Mouse (Mus musculus): ENCODE measurements around the gene Cnfn.
"Not testable (repeated sequence)": the region's sequence is repeated elsewhere in the genome, so short reads cannot be mapped to it uniquely, and the experiment has no call there.

Cnfn gene

DNA sequence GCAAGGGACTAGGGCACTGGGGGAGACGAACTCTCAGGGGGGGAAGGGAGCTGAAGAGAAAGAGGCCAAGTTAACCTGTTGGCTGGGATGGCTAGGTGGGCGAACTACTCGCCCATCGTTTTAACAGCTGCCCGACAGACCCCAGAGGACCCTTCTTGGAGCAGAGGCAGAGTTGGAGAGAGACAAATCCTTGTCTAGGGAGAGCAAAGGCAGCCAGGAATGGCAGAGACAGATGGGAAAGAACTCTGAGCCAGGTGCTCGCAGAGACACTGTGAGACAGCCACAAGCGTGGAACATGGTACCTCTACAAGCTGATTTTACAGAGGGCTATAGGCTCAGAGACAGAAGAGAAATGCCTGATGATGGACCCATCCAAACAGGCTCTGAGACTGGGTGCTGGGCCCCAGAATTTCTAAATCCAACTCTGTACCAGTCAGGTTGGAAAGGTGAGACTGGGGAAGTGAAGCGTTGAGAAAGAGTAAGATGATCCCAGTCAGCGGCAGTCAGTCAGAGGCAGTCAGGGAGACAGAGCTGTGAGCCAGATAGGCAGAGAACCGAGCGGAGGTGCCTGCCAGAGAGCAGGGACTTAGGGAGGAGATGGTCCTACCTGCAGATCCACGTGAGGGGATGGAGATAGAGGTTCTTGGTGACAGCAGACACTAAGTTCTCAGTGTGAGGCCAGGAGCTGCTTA, at the start of gene Cnfn:
TSS of gene Cnfn (minus strand) at position 667 of the 692 bp plus-strand sequence.
- DNase-seq (ENCODE audit: low spot score), result no peak

- no peak for DNase-seq (ENCODE audit: low spot score)
These were observed 48.1 kb upstream of the Cnfn start for GRCm38 (mm10) chr7:25417597-25417996.

DNA sequence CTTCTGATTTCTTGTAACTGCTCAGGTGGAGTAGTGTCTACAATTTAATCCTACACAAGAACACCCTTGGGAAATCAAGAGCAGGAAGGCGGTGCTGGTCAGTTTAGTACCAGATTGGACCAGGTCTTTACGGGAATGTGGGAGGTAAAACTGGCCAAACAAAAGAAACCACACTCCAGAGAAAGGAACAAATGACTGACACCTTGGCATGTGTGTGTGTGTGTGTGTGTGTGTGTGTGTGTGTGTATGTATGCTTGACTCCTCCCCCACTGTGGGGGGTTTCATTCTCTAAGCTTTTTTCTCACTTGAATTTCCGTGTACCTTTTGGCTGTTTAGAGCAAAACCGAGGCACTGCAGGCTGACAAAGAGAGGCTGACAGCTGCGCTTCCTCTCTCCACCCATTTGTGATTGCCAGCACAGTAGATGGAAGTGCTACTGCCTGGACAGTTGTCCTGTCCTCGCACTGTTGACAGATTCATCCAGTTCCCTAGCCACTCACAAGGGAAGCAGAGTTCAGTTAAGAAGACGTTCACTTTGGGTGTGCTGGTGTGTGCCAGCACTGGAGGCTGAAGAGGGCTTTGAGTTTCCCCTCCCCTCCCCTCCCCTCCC, 43.4 kb upstream of the Cnfn start, which contains the start of gene Cxcl17:
TSS of gene Cxcl17 (minus strand) at position 54 of the 609 bp plus-strand sequence.
- DNase-seq (ENCODE audit: low spot score), result no peak

GRCm38 (mm10) chr7:25411861-25412260, 42.3 kb upstream of the Cnfn start:
- no peak for DNase-seq (ENCODE audit: low spot score)

DNA sequence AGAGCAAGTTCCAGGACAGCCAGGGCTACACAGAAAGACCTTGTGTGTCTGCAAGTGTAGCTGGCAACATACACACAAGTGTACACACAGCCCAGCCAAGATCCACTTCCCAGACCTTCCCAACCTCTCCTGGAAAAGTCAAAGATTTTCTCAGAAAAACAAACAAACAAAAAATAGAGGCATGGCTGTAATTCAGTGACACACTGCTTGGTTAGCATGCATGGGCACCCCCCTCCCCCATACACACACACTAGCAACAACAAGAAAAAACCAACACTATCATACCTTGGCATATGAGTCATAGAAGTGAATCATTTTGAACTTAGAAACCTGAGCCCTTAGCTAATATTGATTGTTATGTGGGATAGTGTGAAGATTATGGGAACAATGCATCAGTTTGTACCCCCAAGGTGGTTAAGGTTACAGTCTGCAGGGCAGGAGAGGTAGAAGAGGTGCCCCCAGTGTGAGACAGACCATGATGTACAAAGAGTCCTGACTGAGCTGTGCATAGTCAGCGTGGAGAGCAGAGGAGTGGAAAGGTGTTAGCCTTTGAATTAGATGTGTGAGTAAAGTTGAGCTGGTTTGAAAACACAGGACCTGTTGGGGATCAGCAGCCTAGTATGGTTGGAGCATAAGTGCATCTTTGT, 41.6 kb upstream of the Cnfn start:
- no peak for DNase-seq (ENCODE audit: low spot score)

GRCm38 (mm10) chr7:25409114-25409760, 39.7 kb upstream of the Cnfn start:
- DNase-seq (ENCODE audit: low spot score), result no peak

- DNase-seq (ENCODE audit: low spot score), result no peak
These were observed 36.9 kb upstream of the Cnfn start for GRCm38 (mm10) chr7:25406468-25406867.

- no peak for DNase-seq (ENCODE audit: low spot score)
These were observed 33.2 kb upstream of the Cnfn start for GRCm38 (mm10) chr7:25402671-25403101.

DNA sequence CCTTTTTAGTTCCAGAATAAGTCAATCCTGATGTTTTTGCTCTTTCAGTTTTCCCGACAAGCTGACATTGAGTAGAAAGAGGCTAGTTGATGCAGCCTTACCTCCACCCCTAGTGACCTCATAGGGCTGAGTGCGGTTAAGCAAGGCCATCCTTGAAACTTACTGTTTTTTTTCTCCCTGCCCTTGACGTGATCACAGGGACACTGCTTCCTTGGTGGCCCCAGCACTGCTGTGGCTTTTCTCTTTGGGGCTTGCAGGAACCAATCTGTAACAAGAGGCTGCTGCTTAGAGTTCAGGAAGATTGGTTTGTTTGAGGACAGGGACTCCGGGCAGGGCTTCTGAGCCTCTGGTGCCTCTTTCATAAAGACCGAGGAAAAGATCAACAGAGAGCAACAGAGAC, 32.5 kb upstream of the Cnfn start:
- no peak for DNase-seq (ENCODE audit: low spot score)

GRCm38 (mm10) chr7:25401551-25401950, 32.0 kb upstream of the Cnfn start:
- no peak for DNase-seq (ENCODE audit: low spot score)

DNA sequence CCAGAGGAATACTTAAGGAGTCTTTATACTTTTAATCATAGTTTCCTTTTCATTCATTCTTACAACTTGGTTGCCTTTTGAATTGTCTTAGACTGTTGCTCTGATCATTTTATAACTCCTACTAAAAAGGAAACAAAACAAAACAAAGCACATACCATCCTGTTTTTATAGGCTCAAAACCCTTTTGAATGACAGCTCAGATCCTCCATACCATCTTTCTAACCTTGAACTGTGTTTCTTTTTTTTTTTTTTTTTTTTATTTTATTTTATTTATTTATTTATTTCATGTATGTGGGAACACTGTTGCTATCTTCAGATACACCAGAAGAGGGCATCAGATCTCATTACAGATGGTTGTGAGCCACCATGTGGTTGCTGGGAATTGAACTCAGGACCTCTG, 29.5 kb upstream of the Cnfn start:
- not testable (repeated sequence) for DNase-seq (ENCODE audit: low spot score)

GRCm38 (mm10) chr7:25398610-25399009, 29.1 kb upstream of the Cnfn start, which contains the start of gene Lipe:
Gene Lipe (minus strand): TSS chr7:25398710.
- DNase-seq (ENCODE audit: low spot score), result no peak

DNA sequence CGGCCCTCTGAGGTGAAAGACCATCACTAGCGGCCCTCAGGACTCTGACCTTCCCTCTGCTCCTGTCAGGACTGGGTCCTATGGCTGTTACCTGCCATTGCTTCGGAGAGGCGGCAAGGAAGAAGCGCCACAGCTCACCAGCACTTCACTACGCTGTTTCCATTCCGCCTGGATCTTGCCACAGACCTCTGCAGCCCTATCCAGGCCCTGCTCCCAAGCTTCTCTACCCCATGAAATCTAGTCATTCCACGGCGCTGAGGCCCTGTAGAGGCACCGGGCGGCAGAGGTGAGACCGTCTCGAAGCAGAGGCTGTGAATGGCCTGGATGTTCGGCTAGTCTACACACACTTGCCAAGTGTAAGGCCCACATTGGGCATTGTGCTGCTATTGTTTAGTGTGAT, 27.1 kb upstream of the Cnfn start:
- DNase-seq (ENCODE audit: low spot score), result no peak

GRCm38 (mm10) chr7:25395558-25396521, 26.3 kb upstream of the Cnfn start:
- DNase-seq (ENCODE audit: low spot score), result peak; percentile 88

DNA sequence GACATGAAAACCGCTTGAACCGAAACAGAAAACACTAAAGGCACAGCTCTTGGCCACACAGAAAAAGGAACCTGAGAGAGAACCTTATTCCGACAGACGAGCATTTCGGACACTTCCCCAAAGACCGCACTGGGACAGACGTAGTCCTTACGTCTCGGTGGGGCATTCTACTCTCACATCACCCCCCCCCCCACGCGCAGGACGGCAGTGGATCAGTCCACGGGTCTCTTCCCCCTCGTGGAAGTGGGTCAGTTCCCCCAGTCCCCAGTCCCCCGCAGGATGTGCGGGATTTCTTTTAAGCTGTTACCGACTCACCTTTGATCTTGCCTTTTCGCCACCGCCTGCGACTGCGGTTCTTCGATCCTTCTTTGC, 25.6 kb upstream of the Cnfn start:
- DNase-seq (ENCODE audit: low spot score), result no peak

DNA sequence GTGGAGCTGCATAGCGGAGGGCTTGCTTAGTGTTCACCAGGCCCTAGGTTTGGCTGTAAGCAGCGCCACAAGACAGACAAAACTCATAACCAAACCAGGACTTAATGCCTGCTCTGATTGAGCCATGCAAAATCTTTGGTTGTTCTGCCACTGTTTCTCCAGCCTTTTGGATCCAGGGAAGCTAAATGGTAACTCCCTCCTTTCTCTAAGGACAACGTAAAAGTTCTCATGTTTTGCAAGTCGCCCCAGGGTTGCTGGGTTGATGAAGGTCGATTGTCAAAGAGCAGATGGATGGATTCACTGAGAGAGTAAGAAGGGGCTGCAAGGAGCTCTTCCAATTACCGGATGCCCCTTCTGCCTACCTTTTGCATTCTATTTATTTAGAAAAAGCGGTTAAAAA, 25.2 kb upstream of the Cnfn start:
- no peak for DNase-seq (ENCODE audit: low spot score)

GRCm38 (mm10) chr7:25393451-25394210, 24.1 kb upstream of the Cnfn start:
- no peak for DNase-seq (ENCODE audit: low spot score)

GRCm38 (mm10) chr7:25392851-25393250, 23.3 kb upstream of the Cnfn start:
- DNase-seq (ENCODE audit: low spot score), result no peak

DNA sequence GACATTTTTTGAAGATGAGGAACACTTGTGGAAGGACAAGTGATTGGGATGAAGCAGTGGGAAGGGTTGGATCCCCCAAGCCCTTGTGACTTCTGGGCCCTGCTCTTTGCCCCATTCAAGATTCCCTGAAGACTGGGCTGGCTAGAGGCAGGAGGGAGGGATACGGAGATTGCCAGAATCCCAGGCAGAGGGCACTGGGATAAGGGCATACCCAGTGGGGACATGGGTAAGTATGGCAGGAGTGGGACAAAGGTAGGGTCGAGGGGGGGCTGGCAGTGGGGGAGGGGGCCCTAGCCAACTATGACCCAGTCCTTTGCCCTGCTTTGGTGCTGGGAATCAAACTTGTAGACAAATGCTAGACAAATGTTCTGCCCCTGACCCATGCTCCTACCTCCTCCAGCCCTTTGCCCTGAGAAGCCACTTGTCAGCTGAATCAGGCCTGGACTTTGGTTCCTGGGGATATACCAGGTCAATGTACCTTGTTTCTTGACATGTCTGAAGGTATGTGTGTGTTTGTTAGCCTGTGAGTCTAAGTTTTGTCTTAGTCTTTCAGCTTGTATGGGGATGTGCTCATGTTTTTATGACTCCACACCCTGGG, 22.4 kb upstream of the Cnfn start:
- no peak for DNase-seq (ENCODE audit: low spot score)

DNA sequence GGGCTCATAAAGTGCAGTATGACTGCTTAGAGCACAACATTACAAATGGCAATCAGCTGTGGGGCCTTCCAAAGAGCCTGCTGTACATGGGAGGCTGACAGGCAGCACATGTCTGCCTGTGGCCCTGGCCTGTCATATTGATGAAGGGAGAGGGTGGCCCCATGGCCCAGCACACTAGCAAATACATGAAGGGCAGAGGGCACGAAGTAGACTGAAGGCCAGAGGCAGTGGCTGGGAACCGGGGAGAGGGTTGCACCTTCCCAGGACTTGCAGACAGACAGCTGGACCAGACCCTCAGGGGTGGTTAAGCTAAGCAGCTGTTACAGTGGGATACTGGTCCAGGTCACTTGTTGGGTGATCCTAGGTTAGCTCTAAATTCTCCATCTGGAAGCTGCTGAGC, 21.5 kb upstream of the Cnfn start:
- no peak for DNase-seq (ENCODE audit: low spot score)

All from spleen, adult 12 weeks (tissue).